Mouse (Mus musculus) liver, embryonic 14.5 days (tissue): ENCODE measurements around the gene Epb41l4b.

Source experiments
- CTCF ChIP-seq: IDR thresholded peaks from 2 replicates; pipeline ENCODE4 v1.5.1; 2016; ENCODE audit warnings: antibody characterized with exemption, low read depth, control low read depth
- EP300 ChIP-seq: IDR thresholded peaks from 2 replicates; pipeline ENCODE4 v1.6.1; 2016; ENCODE audit warnings: antibody characterized with exemption, low read depth

GRCm38 (mm10) chr4:57041211-57041610 is 102.0 kb downstream of the Epb41l4b start:
- TF ChIP-seq CTCF (no peak), EP300 (no peak)
